Mouse (Mus musculus): ENCODE data around the gene March1. TPM values are rescaled to one million over a fixed set of nuclear protein-coding genes. Genes with fewer than 3 reads are reported as not detected.
"Not testable (repeated sequence)": the region's sequence is repeated elsewhere in the genome, so short reads cannot be mapped to it uniquely, and the experiment has no call there.

Gene March1
- polyA plus RNA-seq, 1 experiment from 2014 or later = 0.65 TPM

DNA sequence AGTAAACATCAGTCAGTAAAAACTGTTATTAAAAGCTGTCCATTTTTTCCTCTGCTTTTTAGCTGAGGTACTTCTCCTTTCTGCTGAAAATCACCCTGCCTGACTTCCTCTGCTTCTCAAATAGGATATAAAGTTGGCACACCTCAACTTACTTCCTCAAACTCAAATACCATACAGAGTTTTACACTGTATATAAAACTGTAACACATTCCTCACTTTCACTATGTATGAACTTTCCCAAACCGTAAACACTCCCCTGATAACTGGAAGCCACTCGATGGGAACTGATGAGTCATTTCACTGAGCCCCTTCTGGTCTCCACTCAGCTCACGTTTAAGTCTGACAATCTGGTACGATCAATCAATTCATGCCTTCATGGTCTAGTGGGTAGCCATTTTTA is 788.1 kb downstream of the March1 start:
- H3K9me3 ChIP-seq; ATAC-seq (ENCODE audit: low FRiP score, low read depth); H3K9ac ChIP-seq; H3K4me2 ChIP-seq (replicated peaks); H3K4me3 ChIP-seq; H3K27me3 ChIP-seq; H3K4me1 ChIP-seq; H3K27ac ChIP-seq; H3K36me3 ChIP-seq: not testable (repeated sequence)
- WGBS = 78% methylated on average over 4 of the region's 4 CpGs

- 84% methylated on average over 6 of the region's 6 CpGs for WGBS
Observed at GRCm38 (mm10) chr8:66406596-66407361, 789.1 kb downstream of the March1 start.

DNA sequence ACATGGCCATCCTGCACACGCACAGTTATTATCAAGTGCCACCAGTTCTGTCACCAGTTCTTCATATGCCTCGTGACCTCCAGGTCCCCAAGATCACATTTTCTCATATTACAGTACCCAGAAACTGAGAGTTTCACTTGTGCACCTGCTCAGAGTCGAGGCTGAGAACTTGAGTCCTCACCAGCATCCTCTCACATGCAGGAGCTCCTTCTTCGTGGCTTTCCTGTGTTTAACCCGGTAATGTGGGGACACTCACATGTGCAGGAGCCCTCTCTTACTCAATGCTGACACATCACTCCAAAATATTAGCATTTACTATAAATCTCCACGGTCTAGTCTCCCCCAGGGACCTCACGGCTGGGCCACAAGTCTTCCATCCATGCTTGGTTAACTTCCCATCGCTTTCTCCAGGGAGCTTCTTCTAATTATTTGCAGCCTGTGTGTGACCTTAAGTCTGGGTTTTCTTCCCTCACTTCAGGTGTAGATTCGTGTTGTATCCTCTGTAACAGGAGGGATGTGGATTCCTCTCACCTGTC is 792.4 kb downstream of the March1 start:
- Histone ChIP-seq H3K4me3 (no peak overlapping the region), H3K27ac (no peak overlapping the region), H3K36me3 (no peaks in the 10 kb centered on the region), H3K4me1 (no peaks in the 10 kb centered on the region), H3K9ac (no peak overlapping the region), H3K4me2 (replicated peaks) (no peak overlapping the region), H3K27me3 (no peaks in the 10 kb centered on the region), H3K9me3 (no peaks in the 10 kb centered on the region)
- WGBS = 77% methylated on average over 9 of the region's 9 CpGs
- ATAC-seq (ENCODE audit: low FRiP score, low read depth) = no peak

More at GRCm38 (mm10) chr8:66406596-66407361, 789.1 kb downstream of the March1 start:
- Histone ChIP-seq H3K4me1 (no peaks in the 10 kb centered on the region), H3K9ac (no peak overlapping the region), H3K27ac (no peak overlapping the region), H3K4me3 (no peak overlapping the region), H3K36me3 (no peaks in the 10 kb centered on the region), H3K4me2 (replicated peaks) (no peak overlapping the region), H3K27me3 (no peaks in the 10 kb centered on the region), H3K9me3 (no peaks in the 10 kb centered on the region)
- ATAC-seq (ENCODE audit: low FRiP score, low read depth) = no peak

GRCm38 (mm10) chr8:66413101-66413500 is 795.4 kb downstream of the March1 start:
- Histone ChIP-seq H3K36me3 (no peaks in the 10 kb centered on the region), H3K4me1 (no peaks in the 10 kb centered on the region), H3K4me3 (no peak overlapping the region), H3K27me3 (no peaks in the 10 kb centered on the region), H3K27ac (no peak overlapping the region), H3K9me3 (no peaks in the 10 kb centered on the region), H3K9ac (no peak overlapping the region), H3K4me2 (replicated peaks) (no peak overlapping the region)
- no peak for ATAC-seq (ENCODE audit: low FRiP score, low read depth)
- WGBS = 60% methylated on average over 2 of the region's 2 CpGs

DNA sequence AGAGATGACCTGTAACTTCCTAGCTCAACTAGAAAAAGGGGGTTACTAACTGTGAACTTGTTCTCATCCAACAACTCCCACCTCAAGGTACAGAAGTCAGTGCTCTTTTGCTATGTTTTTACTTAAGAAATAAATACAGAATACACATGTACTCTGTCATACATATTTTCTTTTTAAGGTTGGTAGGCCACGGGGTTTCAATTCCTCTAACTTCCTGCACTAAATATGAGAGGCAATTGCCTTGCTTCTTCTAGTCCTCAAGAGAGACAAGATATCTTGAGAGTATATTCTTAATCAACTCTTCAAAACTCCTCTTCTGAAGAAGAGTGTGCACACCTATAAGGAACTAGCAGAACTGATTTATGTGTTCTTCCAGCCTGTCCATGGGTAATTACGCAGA is 797.5 kb downstream of the March1 start:
- 83% methylated on average over 2 of the region's 2 CpGs for WGBS
- Histone ChIP-seq H3K27me3 (no peaks in the 10 kb centered on the region), H3K4me2 (replicated peaks) (no peak overlapping the region), H3K9ac (no peak overlapping the region), H3K4me1 (no peaks in the 10 kb centered on the region), H3K9me3 (no peaks in the 10 kb centered on the region), H3K27ac (no peak overlapping the region), H3K36me3 (no peaks in the 10 kb centered on the region), H3K4me3 (no peak overlapping the region)
- ATAC-seq (ENCODE audit: low FRiP score, low read depth) = no peak

DNA sequence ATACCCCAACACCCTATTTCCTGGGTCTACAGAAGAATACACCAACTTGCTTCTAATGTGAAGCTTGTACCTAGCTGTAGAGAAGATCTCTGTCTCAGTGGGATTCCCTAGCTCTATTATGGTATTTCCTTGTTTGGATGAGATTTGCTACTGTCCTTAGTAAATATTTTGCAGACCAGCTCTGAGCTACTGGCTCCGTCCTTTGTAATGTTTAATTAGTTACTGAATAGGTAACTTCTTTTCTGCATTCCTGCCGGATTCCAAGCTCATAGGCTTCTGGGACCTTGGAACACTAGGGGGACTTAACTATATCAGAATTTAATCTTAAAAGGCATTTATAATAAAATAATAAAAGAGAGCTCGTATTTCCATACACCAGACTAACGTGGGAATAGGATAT is 799.9 kb downstream of the March1 start:
- not testable (repeated sequence) for H3K36me3 ChIP-seq; H3K4me2 ChIP-seq (replicated peaks); H3K27ac ChIP-seq; H3K27me3 ChIP-seq; ATAC-seq (ENCODE audit: low FRiP score, low read depth); H3K9me3 ChIP-seq; H3K9ac ChIP-seq; H3K4me3 ChIP-seq; H3K4me1 ChIP-seq
- 87% methylated on average over 4 of the region's 4 CpGs for WGBS

GRCm38 (mm10) chr8:66430639-66431038 is 812.9 kb downstream of the March1 start:
- no peaks in the 10 kb centered on the region for H3K36me3 ChIP-seq
- WGBS = 67% methylated on average over 2 of the region's 2 CpGs
- ATAC-seq (ENCODE audit: low FRiP score, low read depth) = no peak
- H3K9me3 ChIP-seq = no peaks in the 10 kb centered on the region
- H3K27ac ChIP-seq = no peak overlapping the region
- H3K27me3 ChIP-seq = no peaks in the 10 kb centered on the region
- no peak overlapping the region for H3K4me3 ChIP-seq
- no peak overlapping the region for H3K9ac ChIP-seq
- H3K4me1 ChIP-seq = no peaks in the 10 kb centered on the region
- no peak overlapping the region for H3K4me2 ChIP-seq (replicated peaks)

GRCm38 (mm10) chr8:66433577-66433976 is 815.9 kb downstream of the March1 start:
- no peak overlapping the region for H3K4me2 ChIP-seq (replicated peaks)
- no peaks in the 10 kb centered on the region for H3K27me3 ChIP-seq
- H3K9me3 ChIP-seq = no peaks in the 10 kb centered on the region
- no peak for ATAC-seq (ENCODE audit: low FRiP score, low read depth)
- H3K27ac ChIP-seq = no peak overlapping the region
- H3K4me3 ChIP-seq = no peak overlapping the region
- H3K9ac ChIP-seq = no peak overlapping the region
- no peaks in the 10 kb centered on the region for H3K4me1 ChIP-seq
- H3K36me3 ChIP-seq = no peaks in the 10 kb centered on the region

GRCm38 (mm10) chr8:66436804-66437203 is 819.1 kb downstream of the March1 start:
- ATAC-seq (ENCODE audit: low FRiP score, low read depth) = no peak
- Histone ChIP-seq H3K4me2 (replicated peaks) (no peak overlapping the region), H3K36me3 (no peaks in the 10 kb centered on the region), H3K4me3 (no peak overlapping the region), H3K9me3 (no peaks in the 10 kb centered on the region), H3K4me1 (no peaks in the 10 kb centered on the region), H3K27me3 (no peaks in the 10 kb centered on the region), H3K27ac (no peak overlapping the region), H3K9ac (no peak overlapping the region)
- WGBS = 93% methylated on average over 1 of the region's 1 CpGs

GRCm38 (mm10) chr8:66437929-66438328 is 820.2 kb downstream of the March1 start:
- Histone ChIP-seq H3K36me3 (no peaks in the 10 kb centered on the region), H3K27ac (no peak overlapping the region), H3K9ac (no peak overlapping the region), H3K27me3 (no peaks in the 10 kb centered on the region), H3K4me2 (replicated peaks) (no peak overlapping the region), H3K4me3 (no peak overlapping the region), H3K4me1 (no peaks in the 10 kb centered on the region), H3K9me3 (no peaks in the 10 kb centered on the region)
- 67% methylated on average over 3 of the region's 3 CpGs for WGBS
- no peak for ATAC-seq (ENCODE audit: low FRiP score, low read depth)

DNA sequence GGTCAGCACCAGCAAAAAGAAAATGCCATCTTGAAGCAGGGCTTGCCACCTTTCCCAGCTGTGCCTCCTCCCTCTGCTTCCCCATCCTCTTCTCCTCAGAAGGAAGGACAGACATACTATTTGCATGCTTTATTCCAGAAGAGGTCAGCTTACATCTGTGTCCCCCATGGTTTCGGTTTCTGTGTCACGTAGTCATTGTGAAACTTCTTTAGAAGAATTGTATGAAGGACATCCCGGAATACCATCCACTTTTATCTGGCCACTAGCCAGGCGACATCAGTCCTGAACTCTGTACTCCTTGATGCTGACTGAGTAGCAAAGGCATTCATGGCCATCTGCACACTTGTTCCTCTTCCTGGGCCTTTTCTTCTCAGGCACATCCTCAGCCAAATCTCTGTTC is 820.8 kb downstream of the March1 start:
- H3K9ac ChIP-seq = no peak overlapping the region
- H3K4me1 ChIP-seq = no peaks in the 10 kb centered on the region
- H3K9me3 ChIP-seq = no peaks in the 10 kb centered on the region
- ATAC-seq (ENCODE audit: low FRiP score, low read depth) = no peak
- no peak overlapping the region for H3K27ac ChIP-seq
- H3K4me3 ChIP-seq = no peak overlapping the region
- no peak overlapping the region for H3K4me2 ChIP-seq (replicated peaks)
- no peaks in the 10 kb centered on the region for H3K27me3 ChIP-seq
- WGBS = 87% methylated on average over 4 of the region's 4 CpGs
- H3K36me3 ChIP-seq = no peaks in the 10 kb centered on the region

DNA sequence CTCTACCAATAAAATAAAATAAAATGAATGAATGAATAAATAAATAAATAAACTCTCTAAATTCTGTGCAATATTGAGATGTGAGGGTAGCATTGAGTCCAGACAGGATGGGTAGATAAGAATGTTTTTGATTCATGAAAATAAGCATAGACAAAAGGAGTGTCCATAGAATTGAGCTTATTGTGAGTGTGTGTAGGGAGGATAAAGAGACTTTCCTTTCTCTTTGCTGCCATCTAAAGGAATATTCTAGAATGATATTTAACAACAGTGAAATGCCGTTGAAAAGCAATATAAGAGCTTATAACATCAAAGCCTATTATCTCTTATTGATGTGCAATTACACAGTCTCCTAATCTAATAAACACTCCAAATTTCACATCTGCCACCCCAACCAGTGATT is 823.4 kb downstream of the March1 start:
- no peak overlapping the region for H3K4me2 ChIP-seq (replicated peaks)
- no peaks in the 10 kb centered on the region for H3K9me3 ChIP-seq
- peak; percentile 59; the same call in 1 of the 2 replicates for ATAC-seq (ENCODE audit: low FRiP score, low read depth)
- no peak overlapping the region for H3K4me3 ChIP-seq
- no peaks in the 10 kb centered on the region for H3K27me3 ChIP-seq
- no peak overlapping the region for H3K9ac ChIP-seq
- H3K27ac ChIP-seq = no peak overlapping the region
- no peaks in the 10 kb centered on the region for H3K36me3 ChIP-seq
- H3K4me1 ChIP-seq = no peaks in the 10 kb centered on the region
- WGBS = 21% methylated on average over 1 of the region's 1 CpGs

DNA sequence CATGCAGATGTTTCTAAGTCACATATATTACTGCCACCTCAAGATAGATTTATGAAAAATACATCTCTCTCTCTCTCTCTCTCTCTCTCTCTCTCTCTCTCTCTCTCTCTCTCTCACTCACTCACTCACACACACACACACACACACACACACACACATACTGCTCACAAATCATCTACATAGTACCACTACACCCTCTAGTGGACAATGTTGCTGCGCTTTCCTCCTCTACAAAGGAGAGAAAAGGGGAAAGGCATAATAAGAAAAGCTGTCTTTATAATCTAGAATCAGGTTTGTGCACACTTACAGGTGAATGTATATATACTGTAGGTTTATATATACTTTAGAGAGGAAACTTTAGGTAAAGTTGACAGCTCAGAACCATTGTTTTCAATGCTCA is 825.1 kb downstream of the March1 start:
- no peak overlapping the region for H3K9ac ChIP-seq
- H3K27me3 ChIP-seq = no peaks in the 10 kb centered on the region
- no peaks in the 10 kb centered on the region for H3K36me3 ChIP-seq
- 40% methylated on average over 1 of the region's 1 CpGs for WGBS
- H3K27ac ChIP-seq = no peak overlapping the region
- no peaks in the 10 kb centered on the region for H3K9me3 ChIP-seq
- ATAC-seq (ENCODE audit: low FRiP score, low read depth) = no peak
- no peaks in the 10 kb centered on the region for H3K4me1 ChIP-seq
- no peak overlapping the region for H3K4me3 ChIP-seq
- H3K4me2 ChIP-seq (replicated peaks) = no peak overlapping the region
